ENCODE assay signal across 11 mouse cellular contexts in genomic region chr7:126825403-126825802, GRCm38 (mm10). TPM values are rescaled to one million over a fixed set of nuclear protein-coding genes. Genes with fewer than 3 reads are reported as not detected.
DNase-seq lines count a peak whose midpoint lies in the region.
"Had no signal": no experiment of that assay in that cellular context is flagged by ENCODE, and none has a peak within 500 bp of the region (broad histone marks: within the 10 kb centered on the region; RNA-seq: fewer than 3 reads in every experiment).

No protein-coding gene starts in this region.

- peaks cover 24% of the 10 kb centered on the region for H3K4me1 ChIP-seq in limb, embryonic 10.5 days

- no peak overlapping the region for H3K4me3 ChIP-seq in limb, embryonic 10.5 days
- H3K4me3 ChIP-seq: heart, embryonic 10.5 days; liver, embryonic 15.5 days had no signal

- H3K9me3 ChIP-seq in limb, embryonic 10.5 days (replicated peaks) = no peaks in the 10 kb centered on the region
- H3K9me3 ChIP-seq: heart, embryonic 10.5 days; liver, embryonic 15.5 days had no signal

- peak; percentile 69 for DNase-seq in adrenal gland, postnatal 14 days
- DNase-seq in adrenal gland, adult 2 months = no peak
- peak; percentile 39 for DNase-seq in thymus, postnatal 14 days
- DNase-seq in thymus, adult 18-20 months = no peak
- peak; percentile 68 for DNase-seq in limb, embryonic 10.5 days (ENCODE audit: low spot score)
- peak; percentile 28 for DNase-seq in splenic B cell, adult 2 months (ENCODE audit: low read depth, low spot score)
- no peak for DNase-seq in lung, postnatal 4 days
- no peak for DNase-seq in layer of hippocampus, postnatal 10 days (ENCODE audit: low spot score in 2 of 2)

- H3K27ac ChIP-seq in limb, embryonic 10.5 days = no peak overlapping the region
- H3K27ac ChIP-seq: heart, embryonic 10.5 days; liver, embryonic 15.5 days had no signal

- no peaks in the 10 kb centered on the region for H3K36me3 ChIP-seq in limb, embryonic 10.5 days
- no peaks in the 10 kb centered on the region for H3K36me3 ChIP-seq in splenic B cell, adult 2 months (ENCODE audit: control insufficient read depth, insufficient read depth, low read length, poor library complexity, severe bottlenecking)
- H3K36me3 ChIP-seq: heart, embryonic 10.5 days; liver, embryonic 15.5 days had no signal

- WGBS in limb, embryonic 10.5 days = 21% methylated on average over 8 of the region's 8 CpGs

- H3K27me3 ChIP-seq in limb, embryonic 10.5 days (ENCODE audit: low read depth, poor library complexity, severe bottlenecking) = peaks cover 52% of the 10 kb centered on the region
- H3K27me3 ChIP-seq in splenic B cell, adult 2 months (ENCODE audit: control insufficient read depth, insufficient read depth, low read length, poor library complexity, severe bottlenecking) = no peaks in the 10 kb centered on the region

RNA-seq across cellular contexts. Expression of gene 4930451I11Rik, which starts 6.0 kb away (rescaled TPM):
- total RNA-seq in adrenal gland, postnatal 14 days (2021) = not detected in 2 replicates
- total RNA-seq in adrenal gland, adult 2 months (2021) = not detected
- polyA plus RNA-seq in adrenal gland, adult 2 months (2012; rRNA removed) = not detected in 2 replicates
- not detected in 2 replicates for polyA plus RNA-seq in limb, embryonic 10.5 days (2016; fragmentation: Nextera tagmentation; extraction: Ambion mirVana)
- total RNA-seq in layer of hippocampus, postnatal 10 days (2021) = not detected
- total RNA-seq: neutrophil, adult 5-6 weeks had no signal
- polyA plus RNA-seq: heart, embryonic 10.5 days; liver, embryonic 15.5 days had no signal

RNA-seq across cellular contexts. Expression of gene Doc2a, which starts 21.8 kb away (rescaled TPM):
- total RNA-seq in adrenal gland, postnatal 14 days (2021) = 0.63 and 0.64 TPM in 2 replicates
- under 1 TPM; 0.40 to 0.52 TPM for total RNA-seq in adrenal gland, adult 2 months (2021)
- 0.52 and 0.83 TPM in 2 replicates for polyA plus RNA-seq in adrenal gland, adult 2 months (2012; rRNA removed)
- 1.0 and 1.9 TPM in 2 replicates for polyA plus RNA-seq in limb, embryonic 10.5 days (2016; fragmentation: Nextera tagmentation; extraction: Ambion mirVana)
- total RNA-seq in layer of hippocampus, postnatal 10 days (2021) = 10 to 100 TPM; 54.0 to 54.1 TPM
- total RNA-seq: neutrophil, adult 5-6 weeks had no signal
- polyA plus RNA-seq: liver, embryonic 15.5 days had no signal

RNA-seq across cellular contexts. Expression of gene Fam57b, which starts 27.9 kb away (rescaled TPM):
- total RNA-seq in adrenal gland, postnatal 14 days (2021) = 32.1 and 32.5 TPM in 2 replicates
- 10 to 100 TPM; 16.4 to 21.0 TPM for total RNA-seq in adrenal gland, adult 2 months (2021)
- 27.8 and 40.9 TPM in 2 replicates for polyA plus RNA-seq in adrenal gland, adult 2 months (2012; rRNA removed)
- polyA plus RNA-seq in limb, embryonic 10.5 days (2016; fragmentation: Nextera tagmentation; extraction: Ambion mirVana) = 0.20 and 0.21 TPM in 2 replicates
- 100 to 1,000 TPM; 133 to 147 TPM for total RNA-seq in layer of hippocampus, postnatal 10 days (2021)
- total RNA-seq: neutrophil, adult 5-6 weeks had no signal
- polyA plus RNA-seq: liver, embryonic 15.5 days had no signal

RNA-seq across cellular contexts. Expression of gene Ppp4c, which starts 33.1 kb away (rescaled TPM):
- total RNA-seq in adrenal gland, postnatal 14 days (2021) = 94.7 and 109 TPM in 2 replicates
- total RNA-seq in adrenal gland, adult 2 months (2021) = 10 to 100 TPM; 77.4 to 86.0 TPM
- polyA plus RNA-seq in adrenal gland, adult 2 months (2012; rRNA removed) = 89.8 and 92.4 TPM in 2 replicates
- 450 and 462 TPM in 2 replicates for polyA plus RNA-seq in limb, embryonic 10.5 days (2016; fragmentation: Nextera tagmentation; extraction: Ambion mirVana)
- 10 to 100 TPM; 56.2 to 64.6 TPM for total RNA-seq in layer of hippocampus, postnatal 10 days (2021)

RNA-seq across cellular contexts. Expression of gene Hirip3, which starts 36.4 kb away (rescaled TPM):
- total RNA-seq in adrenal gland, postnatal 14 days (2021) = 24.1 and 30.2 TPM in 2 replicates
- 10 to 100 TPM in 1 of 2 experiments, 1 to 10 TPM in 1; 8.2 to 16.3 TPM for total RNA-seq in adrenal gland, adult 2 months (2021)
- 1.4 and 2.9 TPM in 2 replicates for polyA plus RNA-seq in adrenal gland, adult 2 months (2012; rRNA removed)
- 51.9 and 57.2 TPM in 2 replicates for polyA plus RNA-seq in limb, embryonic 10.5 days (2016; fragmentation: Nextera tagmentation; extraction: Ambion mirVana)
- total RNA-seq in layer of hippocampus, postnatal 10 days (2021) = 10 to 100 TPM; 38.8 to 40.9 TPM

Comparison
In these comparisons a context has a peak if more than half of its experiments do, and no peak if none do; other contexts are left out.
1. DNase-seq: peak in adrenal gland, postnatal 14 days (single experiment), thymus, postnatal 14 days (single experiment), limb, embryonic 10.5 days (single experiment) and splenic B cell, adult 2 months (single experiment); none in adrenal gland, adult 2 months (single experiment), thymus, adult 18-20 months (0 of 2), lung, postnatal 4 days (0 of 2) and layer of hippocampus, postnatal 10 days (0 of 2).
2. RNA of gene Doc2a, which starts 21.8 kb away (total RNA-seq): 54.0 to 54.1 TPM in layer of hippocampus, postnatal 10 days; 0.63 to 0.64 TPM in adrenal gland, postnatal 14 days and 0.40 to 0.52 TPM in adrenal gland, adult 2 months; every median in the first group is over 10 times any median in the second.